Mouse (Mus musculus) embryo, embryonic 10.5 days (tissue): ENCODE measurements around the gene Gstp2.
"Not testable (repeated sequence)": the region's sequence is repeated elsewhere in the genome, so short reads cannot be mapped to it uniquely, and the experiment has no call there.

Experiments
- DNase-seq: peaks from one replicate; pipeline ENCODE4 v3.0.0-alpha.2; 2015; ENCODE audit warnings: low spot score

The Gstp2 gene

DNA sequence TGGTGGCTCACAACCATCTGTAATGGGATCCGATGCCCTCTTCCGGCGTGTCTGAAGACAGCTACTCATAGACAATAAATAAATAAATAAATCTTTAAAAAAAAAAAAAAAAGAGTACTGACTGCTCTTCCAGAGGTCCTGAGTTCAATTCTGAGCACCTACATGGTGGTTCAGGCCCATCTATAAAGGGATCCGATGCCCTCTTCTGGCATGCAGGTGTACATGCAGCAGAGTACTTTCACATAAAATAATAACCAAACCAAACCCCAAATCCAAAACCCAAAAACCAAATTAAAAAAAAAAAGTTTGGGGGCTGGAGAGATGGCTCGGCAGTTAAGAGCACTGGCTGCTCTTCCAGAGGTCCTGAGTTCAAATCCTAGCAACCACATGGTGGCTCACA, 3.2 kb upstream of the Gstp2 start:
- not testable (repeated sequence) for DNase-seq

DNA sequence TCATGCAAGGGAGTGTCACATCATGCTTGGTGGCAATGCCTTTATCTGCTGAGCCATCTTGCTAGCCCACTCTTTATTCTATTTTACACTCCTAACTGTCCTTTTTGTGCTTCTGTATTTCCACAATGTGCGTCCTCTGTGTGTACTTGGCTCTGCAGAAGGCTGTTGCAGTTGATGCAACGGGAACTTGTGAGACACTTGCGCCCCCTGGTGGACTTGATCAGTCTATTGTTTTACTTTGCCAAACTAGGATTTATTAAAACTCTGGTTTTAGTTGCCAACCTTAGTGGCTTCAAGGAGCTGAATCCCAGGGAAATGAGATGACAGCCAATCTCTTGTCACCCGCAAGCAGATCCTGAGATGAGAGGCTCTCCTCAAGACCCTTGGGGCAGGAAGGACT, 2.0 kb upstream of the Gstp2 start:
- DNase-seq, result peak; percentile 90

DNA sequence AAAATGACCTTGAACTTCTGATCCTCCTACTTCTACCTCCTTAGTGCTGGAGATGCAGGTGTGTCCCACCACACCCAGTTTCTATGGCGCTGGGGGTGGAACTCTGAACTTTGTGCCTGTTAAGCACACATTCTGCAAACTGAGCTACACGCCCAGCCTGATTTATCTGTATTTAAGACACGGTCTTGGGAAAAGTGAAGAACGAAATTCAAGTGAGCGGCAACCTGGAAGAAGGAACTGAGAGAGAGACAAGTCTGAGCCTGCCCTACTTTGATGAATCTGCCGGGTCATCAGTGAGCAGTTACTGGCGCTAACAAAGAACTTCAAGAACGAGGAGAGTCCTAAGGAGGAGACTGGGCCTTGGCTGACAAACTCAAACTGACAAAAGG, 1.0 kb upstream of the Gstp2 start:
- no peak for DNase-seq

- not testable (repeated sequence) for DNase-seq
Observed at GRCm38 (mm10) chr19:4044109-4044508, 1.7 kb downstream of the Gstp2 start.

DNA sequence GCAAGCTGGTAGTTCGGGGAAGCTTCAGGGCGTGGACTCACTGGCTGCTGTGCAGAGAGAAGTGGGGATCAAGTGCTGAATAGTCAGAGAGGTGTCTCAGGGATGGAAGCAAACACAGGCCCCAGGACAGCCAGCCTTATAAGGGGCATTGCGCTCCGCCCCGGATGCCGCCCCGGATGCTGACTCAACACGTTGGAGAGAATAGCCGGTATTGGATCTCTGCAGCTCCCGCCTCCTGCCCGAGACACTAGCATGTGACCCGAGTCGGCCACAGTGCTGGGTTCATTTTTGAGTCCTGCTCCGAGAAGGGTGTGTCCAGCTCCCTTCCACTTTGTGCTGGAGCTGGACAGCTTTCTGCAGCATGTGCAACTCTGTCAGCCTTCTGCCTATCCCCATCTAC, 3.7 kb downstream of the Gstp2 start:
- DNase-seq, result no peak

GRCm38 (mm10) chr19:4041500-4041899, 4.3 kb downstream of the Gstp2 start:
- not testable (repeated sequence) for DNase-seq

DNA sequence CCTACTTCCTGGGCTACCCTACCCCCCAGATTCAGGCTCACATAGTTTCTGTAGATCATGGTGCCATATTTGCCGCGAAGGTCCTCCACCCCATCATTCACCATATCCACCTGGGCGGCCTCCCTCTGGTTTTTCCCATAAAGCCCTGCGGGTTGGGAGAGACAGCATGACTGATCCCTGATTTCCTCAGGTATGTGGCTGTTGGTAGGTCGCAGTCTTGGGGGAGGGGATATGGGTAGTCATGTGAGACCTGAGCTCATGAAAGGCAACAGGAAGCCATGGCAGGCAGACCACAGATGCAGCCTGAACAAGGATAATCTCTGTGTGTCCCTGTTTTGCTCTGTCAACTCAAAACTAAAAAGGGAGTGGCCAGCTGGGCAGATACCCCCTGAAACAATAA, 4.9 kb downstream of the Gstp2 start:
- not testable (repeated sequence) for DNase-seq

DNA sequence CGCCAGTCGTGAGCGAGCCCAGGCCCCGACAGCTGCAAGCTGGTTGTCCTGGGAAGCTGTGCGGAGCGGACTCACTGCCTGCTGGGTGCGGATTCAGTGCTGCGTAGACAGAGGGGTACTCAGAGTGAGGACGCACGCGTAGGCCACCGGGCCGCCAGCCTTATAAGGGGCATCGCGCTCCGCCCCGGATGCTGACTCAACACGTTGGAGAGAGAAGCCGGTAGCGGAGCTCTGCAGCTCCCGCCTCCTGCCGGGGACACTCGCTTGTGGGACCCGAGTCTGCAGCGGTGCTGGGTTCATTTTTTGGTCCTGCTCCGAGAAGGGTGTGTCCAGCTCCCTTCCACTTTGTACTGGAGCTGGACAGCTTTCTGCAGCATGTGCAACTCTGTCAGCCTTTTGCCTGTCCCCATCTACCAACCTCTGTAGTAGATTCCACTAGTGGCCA, 8.0 kb downstream of the Gstp2 start, which contains the start of gene Gstp1:
Gene Gstp1, minus strand, starts transcription at position 198 of the 445 bp plus-strand sequence.
- peak; percentile 91 for DNase-seq

GRCm38 (mm10) chr19:4037154-4037787, 8.6 kb downstream of the Gstp2 start:
- not testable (repeated sequence) for DNase-seq

- DNase-seq, result no peak
Observed at GRCm38 (mm10) chr19:4036327-4037045, 9.3 kb downstream of the Gstp2 start.

DNA sequence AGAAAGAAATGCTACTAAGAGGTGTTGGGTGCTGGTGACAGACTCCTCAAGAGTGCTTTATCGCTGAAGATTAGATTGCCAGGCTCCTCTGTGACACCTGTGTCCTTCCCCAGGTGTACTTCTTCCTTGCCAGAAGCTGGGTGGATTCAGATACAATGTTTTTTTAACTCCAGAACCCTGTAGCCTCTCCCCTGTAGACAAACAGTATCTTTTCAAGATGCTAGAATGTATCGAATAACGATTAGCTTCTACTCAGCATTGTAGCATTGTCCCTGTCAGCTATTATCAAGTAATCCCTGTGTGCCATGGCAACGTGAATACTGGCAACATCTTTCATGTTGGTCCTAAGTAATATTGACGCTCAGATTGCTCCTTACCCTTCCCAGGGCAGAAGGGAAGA, 12.1 kb downstream of the Gstp2 start:
- DNase-seq, result no peak

GRCm38 (mm10) chr19:4033298-4033697, 12.5 kb downstream of the Gstp2 start:
- DNase-seq, result no peak

DNA sequence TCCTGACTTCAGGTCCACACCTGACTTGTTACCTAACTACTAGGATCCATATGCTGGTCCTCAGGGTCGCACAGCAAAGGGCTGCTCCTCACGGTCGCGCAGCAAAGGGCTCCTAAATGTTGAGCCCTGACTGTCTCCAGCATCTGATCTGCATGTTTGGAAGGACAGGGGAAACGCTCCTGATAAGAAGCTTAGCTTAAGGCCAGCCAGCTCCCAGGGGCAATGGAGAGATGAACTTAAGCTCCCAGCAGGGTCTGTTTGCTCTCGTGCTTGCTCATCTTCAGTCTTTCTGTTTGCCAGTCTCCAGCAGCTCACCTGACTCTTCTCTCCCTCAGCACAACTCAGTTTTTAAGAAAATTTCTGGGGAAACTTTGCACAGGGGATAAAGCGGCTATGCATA, 13.2 kb downstream of the Gstp2 start:
- DNase-seq, result no peak

DNA sequence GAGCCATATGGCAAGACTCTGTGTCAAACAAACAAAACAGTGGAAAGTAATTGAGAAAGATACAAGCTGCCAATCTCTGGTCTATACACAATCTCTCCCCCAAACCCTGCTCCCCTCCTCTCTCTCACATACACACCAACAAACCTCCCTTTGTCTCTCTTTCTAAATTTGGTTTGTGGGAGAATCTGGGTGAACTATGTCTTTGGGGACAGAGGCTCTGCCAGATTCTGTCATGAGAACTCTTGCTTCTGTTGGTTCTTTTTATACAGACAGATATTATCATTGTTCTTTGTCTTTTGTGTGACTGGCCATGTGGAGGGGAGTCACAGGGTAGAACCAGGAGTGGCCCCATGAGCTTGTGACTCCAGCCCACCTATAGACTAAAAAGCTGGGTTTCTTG, 18.2 kb downstream of the Gstp2 start:
- DNase-seq, result no peak

DNA sequence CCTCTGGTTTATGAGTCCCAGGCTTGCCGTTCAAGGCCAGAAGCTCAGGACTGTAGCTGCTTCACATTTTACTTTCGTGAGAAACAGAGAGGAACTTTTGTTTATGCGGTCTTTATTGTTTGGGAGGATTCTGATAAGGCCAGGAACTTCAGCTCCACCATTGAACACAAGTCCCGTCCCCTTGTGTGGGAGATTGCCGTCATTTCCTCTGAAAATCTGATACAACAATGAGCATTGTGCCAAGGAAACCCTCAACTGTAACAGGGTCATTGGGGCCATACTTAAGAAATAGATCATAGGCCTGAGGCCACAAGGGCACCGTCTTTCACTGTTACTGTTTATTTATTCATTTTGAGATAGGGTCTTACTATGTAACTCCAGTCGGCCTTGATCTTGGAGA, 22.6 kb downstream of the Gstp2 start:
- DNase-seq, result no peak

GRCm38 (mm10) chr19:4018743-4019583, 26.9 kb downstream of the Gstp2 start:
- peak; percentile 87 for DNase-seq

DNA sequence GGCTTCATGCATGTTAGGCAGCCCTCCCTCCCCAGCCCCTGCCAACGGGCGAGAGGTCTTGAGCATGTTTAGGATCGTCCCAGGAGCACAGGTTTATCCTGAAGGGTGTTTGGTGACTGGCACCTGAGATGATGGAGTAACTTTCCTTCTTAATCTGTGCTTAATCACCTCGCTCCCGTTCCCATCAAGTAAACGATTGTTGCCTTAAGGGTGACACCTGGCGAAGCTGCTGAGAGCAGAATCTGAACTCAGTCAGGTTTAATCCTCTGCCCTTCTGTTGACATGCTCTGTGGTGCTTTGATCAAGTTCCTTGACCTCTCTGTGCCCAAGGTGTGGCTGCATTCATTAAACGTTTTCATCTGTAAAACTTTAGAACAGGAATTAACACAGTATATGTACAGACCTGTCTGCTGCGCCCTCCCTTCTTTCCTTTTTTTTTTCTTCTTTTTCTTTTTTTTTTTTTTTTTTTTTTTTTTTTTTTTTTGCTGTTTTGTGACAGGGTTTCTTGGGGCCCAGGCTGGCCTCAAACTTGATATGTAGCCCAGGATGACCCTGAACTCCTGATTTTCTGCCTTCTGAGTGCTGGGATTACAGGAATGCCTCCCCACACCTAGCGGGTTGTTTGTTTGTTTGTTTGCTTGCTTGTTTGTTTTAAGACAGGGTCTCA, 27.8 kb downstream of the Gstp2 start:
- no peak for DNase-seq

DNA sequence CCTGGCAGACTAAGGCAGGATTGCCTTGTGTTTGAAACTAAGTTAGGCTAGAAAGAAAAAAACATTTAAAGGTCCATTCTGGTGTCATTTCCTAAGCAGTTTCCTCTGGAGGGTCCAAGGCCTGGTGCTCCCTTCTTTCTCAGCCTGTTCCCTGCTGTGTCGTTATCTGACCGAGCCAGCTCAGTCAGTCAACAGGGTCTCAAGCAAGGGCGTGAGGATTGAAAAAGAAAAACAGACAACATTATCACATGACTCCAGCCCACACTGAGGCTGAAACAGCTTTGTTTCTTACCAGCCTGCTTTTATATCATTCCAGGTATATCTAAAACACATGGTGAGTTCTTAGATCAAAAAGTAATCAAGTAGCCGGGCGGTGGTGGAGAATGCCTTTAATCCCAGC, 30.2 kb downstream of the Gstp2 start:
- DNase-seq, result no peak

- DNase-seq, result no peak
Observed at GRCm38 (mm10) chr19:4014802-4015201, 31.0 kb downstream of the Gstp2 start.

DNA sequence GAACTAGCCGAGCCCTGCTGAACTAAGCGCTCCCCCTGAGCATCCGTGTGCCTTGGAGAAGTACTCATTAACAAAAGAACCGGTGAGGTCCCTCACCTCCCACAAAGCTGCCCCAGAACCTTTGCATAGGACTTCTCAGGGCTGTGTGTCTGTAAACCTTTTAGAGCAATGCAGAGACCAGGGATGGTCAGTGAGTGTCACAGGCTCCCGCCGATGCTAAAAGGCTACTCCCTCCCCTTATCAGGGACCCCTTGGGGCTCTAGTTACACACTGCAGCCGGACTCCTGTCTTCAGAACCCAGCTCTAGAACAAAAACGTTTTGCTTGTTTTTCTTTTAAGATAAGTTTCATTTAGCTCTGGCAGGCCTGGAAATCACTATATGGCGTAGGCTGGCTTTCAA, 32.8 kb downstream of the Gstp2 start:
- DNase-seq, result no peak

DNA sequence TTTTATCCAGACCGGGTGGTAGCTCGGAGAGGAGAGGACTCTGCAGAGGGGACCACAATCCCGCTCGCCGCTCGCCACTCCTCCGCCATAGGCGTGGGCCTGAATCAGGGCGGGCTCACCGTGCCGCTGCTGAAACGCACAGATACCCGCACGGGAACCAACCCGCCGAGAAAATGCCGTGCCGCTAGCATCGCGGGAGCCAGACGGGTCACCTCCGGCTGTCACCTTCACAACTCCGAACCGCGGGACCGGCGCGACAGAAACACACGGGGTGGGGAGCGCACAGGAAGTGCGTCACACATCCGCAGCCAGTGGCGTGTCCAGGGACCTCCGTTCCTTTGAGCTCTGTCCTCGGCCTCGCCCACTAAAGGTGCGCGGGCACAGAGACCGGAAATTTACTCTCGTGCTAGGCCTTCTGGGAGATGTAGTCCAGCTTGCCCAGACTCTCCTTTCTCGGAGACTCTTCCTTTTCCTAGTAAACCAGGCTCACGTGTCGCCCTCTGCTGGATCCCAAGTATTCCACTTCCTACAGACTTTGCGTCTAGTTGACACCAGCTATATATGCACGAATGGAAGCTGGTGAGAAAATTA, 33.3 kb downstream of the Gstp2 start, which contains the start of gene Ndufv1:
Gene Ndufv1, minus strand, starts transcription at position 375 of the 591 bp plus-strand sequence.
- DNase-seq, result peak; percentile 100

GRCm38 (mm10) chr19:4011086-4011485, 34.7 kb downstream of the Gstp2 start:
- DNase-seq, result no peak
